Mouse (Mus musculus) small intestine, adult 2 months (tissue): ENCODE measurements around the gene Schip1.

Experiments used
- CTCF ChIP-seq: fragments of 200-500 bp; IDR thresholded peaks from 2 replicates; pipeline ENCODE4 v1.5.1; 2012; ENCODE audit warnings: low read depth, mild to moderate bottlenecking, control low read depth, inconsistent platforms, low read length, moderate library complexity, mixed read lengths; ENCODE audit not compliant: insufficient replicate concordance, insufficient read length; ENCODE audit errors: extremely low read depth
- POLR2A ChIP-seq: fragments of 200-500 bp; IDR thresholded peaks from 2 replicates; pipeline ENCODE4 v1.6.1; 2012; ENCODE audit warnings: low read depth, mild to moderate bottlenecking, control low read depth, inconsistent platforms, low read length, moderate library complexity

GRCm38 (mm10) chr3:68650251-68650650, 585.6 kb downstream of the Schip1 start:
- TF ChIP-seq CTCF (no peak), POLR2A (no peak)
